Mouse (Mus musculus) kidney, embryonic 16.5 days (tissue): ENCODE data around the gene Uhmk1. TPM values are rescaled to one million over a fixed set of nuclear protein-coding genes. Genes with fewer than 3 reads are reported as not detected.
"Not testable (repeated sequence)": the region's sequence is repeated elsewhere in the genome, so short reads cannot be mapped to it uniquely, and the experiment has no call there.

Source experiments
- ATAC-seq: fragments of 200-750 bp; cut with Nextera tagmentation; 2 replicates; pipeline ENCODE4 v1.8.0; 2017; ENCODE audit warnings: moderate TSS enrichment; ENCODE audit not compliant: low FRiP score, low TSS enrichment
- H3K27ac ChIP-seq: fragments of 300-500 bp; sonication (generic); 2 replicates; pipeline ENCODE4 v1.5.1; 2014; ENCODE audit warnings: low read length
- H3K27me3 ChIP-seq: fragments of 300-500 bp; sonication (generic); 2 replicates; pipeline ENCODE4 v1.6.1; 2014; ENCODE audit warnings: low read length, control low read depth, mixed read lengths; ENCODE audit not compliant: insufficient read depth
- H3K36me3 ChIP-seq: fragments of 300-500 bp; sonication (generic); 2 replicates; pipeline ENCODE4 v1.6.1; 2014; ENCODE audit warnings: low read length, control low read depth, mixed read lengths; ENCODE audit not compliant: insufficient read depth
- H3K4me1 ChIP-seq: fragments of 300-500 bp; sonication (generic); 2 replicates; pipeline ENCODE4 v1.6.1; 2014; ENCODE audit warnings: low read length, control low read depth, mixed read lengths; ENCODE audit not compliant: insufficient read depth
- H3K4me2 ChIP-seq: fragments of 300-500 bp; sonication (generic); replicated peaks from 2 replicates; pipeline ENCODE4 v1.6.1; 2014; ENCODE audit warnings: low read depth, low read length
- H3K4me3 ChIP-seq: fragments of 300-500 bp; sonication (generic); 2 replicates; pipeline ENCODE4 v1.5.1; 2014; ENCODE audit warnings: mild to moderate bottlenecking, low read length
- H3K9ac ChIP-seq: fragments of 300-500 bp; sonication (generic); replicated peaks from 2 replicates; pipeline ENCODE4 v1.6.1; 2014; ENCODE audit warnings: low read length
- H3K9me3 ChIP-seq: fragments of 300-500 bp; sonication (generic); 2 replicates; pipeline ENCODE4 v1.6.1; 2016; ENCODE audit warnings: low read length, control low read depth
- WGBS: fragments of 180-500 bp; shearing (Covaris S2); extraction: QIAGEN DNeasy Blood & Tissue Kit; methylation state at CpG from one replicate; pipeline ENCODE4 v1.1.7; 2014; 5-methylcytosine and 5-hydroxymethylcytosine counted together
- polyA plus RNA-seq: library from polyadenylated mRNA; unstranded; fragments of >200 nt; fragmentation: Nextera tagmentation; extraction: Ambion mirVana; gene quantifications from 2 replicates; pipeline ENCODE4 v1.2.1, GENCODE M21; 2015

Gene Uhmk1
- polyA plus RNA-seq: 7.8 and 8.7 TPM in 2 replicates

GRCm38 (mm10) chr1:170214757-170215522 is at the start of gene Uhmk1:
Gene Uhmk1 (minus strand): TSS chr1:170215397.
- no peaks in the 10 kb centered on the region for H3K9me3 ChIP-seq
- H3K4me1 ChIP-seq: peaks cover 11% of the 10 kb centered on the region
- no peaks in the 10 kb centered on the region for H3K27me3 ChIP-seq
- peak within 1 kb of the TSS; percentile 97 for H3K9ac ChIP-seq
- ATAC-seq: peak; percentile 99
- H3K36me3 ChIP-seq: peaks cover 12% of the 10 kb centered on the region
- WGBS: under 1% methylated on average over 67 of the region's 70 CpGs
- peak within 1 kb of the TSS; percentile 73 for H3K27ac ChIP-seq
- peak within 1 kb of the TSS; percentile 81 for H3K4me2 ChIP-seq
- peak within 1 kb of the TSS; percentile 88 for H3K4me3 ChIP-seq

GRCm38 (mm10) chr1:170255560-170255910 is 40.3 kb upstream of the Uhmk1 start:
- no peaks in the 10 kb centered on the region for H3K4me1 ChIP-seq
- peak overlapping the region; percentile 81 for H3K9ac ChIP-seq
- peak; percentile 98 for ATAC-seq
- H3K9me3 ChIP-seq: peaks cover 3% of the 10 kb centered on the region; the same call in 1 of the 2 replicates
- H3K4me3 ChIP-seq: peak overlapping the region; percentile 66
- no peak overlapping the region for H3K27ac ChIP-seq
- WGBS: 6% methylated on average over 32 of the region's 32 CpGs
- no peaks in the 10 kb centered on the region for H3K36me3 ChIP-seq
- peak overlapping the region; percentile 68 for H3K4me2 ChIP-seq
- no peaks in the 10 kb centered on the region for H3K27me3 ChIP-seq

- Histone ChIP-seq H3K4me3 (peak overlapping the region; percentile 66), H3K36me3 (no peaks in the 10 kb centered on the region), H3K9ac (peak overlapping the region; percentile 81), H3K4me2 (peak overlapping the region; percentile 68), H3K4me1 (no peaks in the 10 kb centered on the region), H3K27ac (no peak overlapping the region), H3K27me3 (no peaks in the 10 kb centered on the region), H3K9me3 (peaks cover 3% of the 10 kb centered on the region; the same call in 1 of the 2 replicates)
- 29% methylated on average over 30 of the region's 30 CpGs for WGBS
- ATAC-seq: peak; percentile 82
These were observed 39.8 kb upstream of the Uhmk1 start for GRCm38 (mm10) chr1:170254893-170255559.

GRCm38 (mm10) chr1:170245016-170245415 is 29.8 kb upstream of the Uhmk1 start:
- Histone ChIP-seq H3K4me1 (no peaks in the 10 kb centered on the region), H3K27ac (no peak overlapping the region), H3K4me3 (no peak overlapping the region), H3K9ac (no peak overlapping the region), H3K27me3 (no peaks in the 10 kb centered on the region), H3K4me2 (no peak overlapping the region), H3K9me3 (no peaks in the 10 kb centered on the region), H3K36me3 (no peaks in the 10 kb centered on the region)
- 82% methylated on average over 3 of the region's 3 CpGs for WGBS
- no peak for ATAC-seq

- WGBS: 65% methylated on average over 5 of the region's 6 CpGs
- not testable (repeated sequence) for ATAC-seq, H3K9ac ChIP-seq, H3K36me3 ChIP-seq, H3K4me3 ChIP-seq, H3K4me2 ChIP-seq, H3K27ac ChIP-seq, H3K4me1 ChIP-seq, H3K9me3 ChIP-seq, H3K27me3 ChIP-seq
These were observed 17.5 kb upstream of the Uhmk1 start, which contains the start of gene Sh2d1b2 for GRCm38 (mm10) chr1:170232688-170233087. Gene Sh2d1b2 (plus strand): TSS chr1:170232749.

GRCm38 (mm10) chr1:170223276-170223675 is 8.1 kb upstream of the Uhmk1 start:
- Histone ChIP-seq H3K27ac (no peak overlapping the region), H3K4me2 (no peak overlapping the region), H3K36me3 (no peaks in the 10 kb centered on the region), H3K9ac (no peak overlapping the region), H3K9me3 (no peaks in the 10 kb centered on the region), H3K4me3 (no peak overlapping the region), H3K27me3 (no peaks in the 10 kb centered on the region), H3K4me1 (no peaks in the 10 kb centered on the region)
- no peak for ATAC-seq
- WGBS: 83% methylated on average over 2 of the region's 2 CpGs

GRCm38 (mm10) chr1:170220351-170220750 is 5.2 kb upstream of the Uhmk1 start:
- no peak overlapping the region for H3K4me3 ChIP-seq
- ATAC-seq: no peak
- H3K27me3 ChIP-seq: no peaks in the 10 kb centered on the region

GRCm38 (mm10) chr1:170218091-170218884 is 3.1 kb upstream of the Uhmk1 start:
- Histone ChIP-seq H3K4me1 (peaks cover 9% of the 10 kb centered on the region), H3K9me3 (no peaks in the 10 kb centered on the region), H3K36me3 (no peaks in the 10 kb centered on the region), H3K27me3 (no peaks in the 10 kb centered on the region), H3K4me3 (no peak overlapping the region), H3K4me2 (no peak overlapping the region), H3K9ac (no peak overlapping the region), H3K27ac (no peak overlapping the region)
- WGBS: 79% methylated on average over 6 of the region's 6 CpGs
- no peak for ATAC-seq

More at GRCm38 (mm10) chr1:170220351-170220750, 5.2 kb upstream of the Uhmk1 start:
- no peak overlapping the region for H3K9ac ChIP-seq
- no peak overlapping the region for H3K4me2 ChIP-seq
- H3K4me1 ChIP-seq: no peaks in the 10 kb centered on the region
- no peaks in the 10 kb centered on the region for H3K9me3 ChIP-seq
- H3K27ac ChIP-seq: no peak overlapping the region
- no peaks in the 10 kb centered on the region for H3K36me3 ChIP-seq

GRCm38 (mm10) chr1:170215590-170215989 is 393 bp upstream of the Uhmk1 start:
- H3K27ac ChIP-seq: no peak overlapping the region
- ATAC-seq: no peak
- H3K4me3 ChIP-seq: peak overlapping the region; percentile 88
- peak overlapping the region; percentile 97 for H3K9ac ChIP-seq
- H3K4me2 ChIP-seq: peak overlapping the region; percentile 81
- no peaks in the 10 kb centered on the region for H3K27me3 ChIP-seq
- H3K9me3 ChIP-seq: no peaks in the 10 kb centered on the region
- H3K4me1 ChIP-seq: peaks cover 11% of the 10 kb centered on the region
- H3K36me3 ChIP-seq: peaks cover 9% of the 10 kb centered on the region; the same call in 1 of the 2 replicates
- 72% methylated on average over 3 of the region's 3 CpGs for WGBS
